Mouse (Mus musculus): ENCODE data around the gene Tmed2.
"Not testable (repeated sequence)": the region's sequence is repeated elsewhere in the genome, so short reads cannot be mapped to it uniquely, and the experiment has no call there.

The Tmed2 gene

DNA sequence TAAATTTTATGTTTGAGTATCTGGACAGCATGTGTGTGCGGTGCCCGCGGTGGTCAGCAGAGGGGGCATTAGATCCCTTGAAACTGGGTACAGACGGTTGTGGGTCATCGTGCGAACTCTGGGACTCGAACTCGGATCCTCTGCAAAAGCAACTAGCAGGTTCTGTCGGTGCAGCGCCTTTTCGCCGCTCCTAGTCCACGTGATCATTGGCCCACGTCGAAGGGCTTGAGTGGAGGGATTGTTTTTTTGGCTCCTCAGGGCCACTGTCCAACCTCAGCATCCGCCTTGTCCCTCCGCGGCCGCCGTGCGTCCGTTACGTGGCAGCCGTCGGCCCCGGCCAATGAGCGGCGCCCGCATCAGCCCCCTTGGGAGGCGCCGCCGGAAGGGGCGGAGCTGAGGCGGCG, at the start of gene Tmed2:
Gene Tmed2 (plus strand): TSS at position 313 of the 404 bp plus-strand sequence.
- peak; percentile 93 for DNase-seq (ENCODE audit: low read depth)

DNA sequence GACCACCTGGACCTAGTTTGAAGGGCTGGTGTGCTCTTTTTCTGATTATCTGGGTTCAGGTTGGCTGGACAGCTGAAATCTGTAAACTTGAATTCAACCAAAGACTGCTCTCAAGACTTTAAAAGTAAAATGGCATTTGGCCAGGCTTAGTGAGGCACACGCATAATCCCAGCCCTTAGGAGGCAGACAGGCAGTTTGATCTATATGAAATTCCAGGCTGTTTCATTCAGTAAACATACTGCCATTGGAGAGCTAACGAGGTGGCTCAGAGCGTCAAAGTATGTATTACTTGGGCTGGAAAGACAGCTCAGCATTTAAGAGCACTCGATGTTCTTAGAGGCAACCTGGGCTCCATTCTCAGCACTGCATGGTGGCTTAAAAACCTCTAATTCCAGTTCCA, 48.8 kb upstream of the Tmed2 start:
- no peak for DNase-seq (ENCODE audit: low read depth)

GRCm38 (mm10) chr5:124492618-124493017, 47.9 kb upstream of the Tmed2 start:
- no peak for DNase-seq (ENCODE audit: low read depth)

GRCm38 (mm10) chr5:124493455-124493854, 47.0 kb upstream of the Tmed2 start:
- no peak for DNase-seq (ENCODE audit: low read depth)

GRCm38 (mm10) chr5:124495547-124495946, 44.9 kb upstream of the Tmed2 start:
- DNase-seq (ENCODE audit: low read depth) = no peak

DNA sequence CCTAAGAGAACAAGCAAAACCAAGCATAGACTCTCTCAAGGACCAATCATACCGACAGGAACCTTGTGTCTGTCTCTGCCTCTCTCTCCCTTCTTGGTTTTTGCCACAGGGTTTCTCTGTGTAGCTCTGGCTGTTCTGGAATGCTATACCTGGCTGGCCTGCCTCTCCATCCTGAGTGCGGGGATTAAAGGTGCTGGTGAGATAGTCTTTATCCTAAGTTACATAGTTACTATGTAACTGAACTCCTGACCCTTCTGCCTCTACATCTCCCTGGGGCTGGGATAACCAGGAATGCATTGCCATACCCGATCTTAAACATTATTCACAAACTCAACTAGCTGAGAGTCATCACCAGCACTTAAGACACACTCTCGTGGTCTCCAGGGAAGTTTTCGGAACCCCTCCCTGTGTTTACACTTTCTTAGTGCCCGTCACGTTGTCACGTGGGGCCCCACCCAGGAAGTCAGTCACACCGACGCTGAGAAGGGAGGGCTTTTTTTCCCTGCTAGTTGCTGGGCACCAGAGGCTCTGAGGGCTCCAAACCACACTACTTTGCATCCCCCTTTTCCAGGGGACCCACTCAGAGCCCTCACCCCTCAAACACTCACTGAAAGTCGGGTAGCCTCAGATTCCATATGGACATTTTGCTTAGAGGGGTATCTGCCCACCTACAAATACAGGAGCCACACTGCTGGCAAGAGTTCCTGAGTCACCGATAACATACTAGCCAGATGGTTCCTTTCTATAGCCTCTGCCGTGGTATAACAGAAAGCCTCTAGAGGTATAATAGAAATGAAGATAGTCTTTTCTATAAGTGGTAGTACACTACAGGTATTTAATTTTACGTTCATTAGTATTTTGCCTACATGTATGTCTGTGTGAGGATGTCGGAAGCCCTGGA, 43.6 kb upstream of the Tmed2 start:
- DNase-seq (ENCODE audit: low read depth) = no peak

GRCm38 (mm10) chr5:124498221-124498876, 42.1 kb upstream of the Tmed2 start:
- DNase-seq (ENCODE audit: low read depth) = no peak

DNA sequence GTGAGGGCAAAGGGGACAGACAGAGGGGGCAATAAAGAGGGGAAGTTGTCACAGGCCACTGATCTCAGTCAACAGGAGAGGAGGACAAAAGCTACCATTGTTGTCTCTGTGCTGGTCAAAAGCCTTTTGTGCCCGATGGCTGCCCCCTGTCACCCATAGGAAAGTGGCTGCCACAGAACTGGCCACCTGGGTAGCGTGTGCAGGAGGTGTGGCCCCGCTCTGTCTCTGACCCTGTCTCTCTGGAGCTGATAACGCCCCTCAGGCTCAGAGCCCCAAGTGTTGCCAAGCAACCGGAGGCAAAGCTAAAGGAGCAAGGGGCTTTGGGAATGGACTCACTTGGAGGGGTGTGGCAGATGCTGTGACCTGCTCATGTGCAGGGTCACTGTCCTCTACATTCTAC, 41.5 kb upstream of the Tmed2 start:
- DNase-seq (ENCODE audit: low read depth) = no peak

DNA sequence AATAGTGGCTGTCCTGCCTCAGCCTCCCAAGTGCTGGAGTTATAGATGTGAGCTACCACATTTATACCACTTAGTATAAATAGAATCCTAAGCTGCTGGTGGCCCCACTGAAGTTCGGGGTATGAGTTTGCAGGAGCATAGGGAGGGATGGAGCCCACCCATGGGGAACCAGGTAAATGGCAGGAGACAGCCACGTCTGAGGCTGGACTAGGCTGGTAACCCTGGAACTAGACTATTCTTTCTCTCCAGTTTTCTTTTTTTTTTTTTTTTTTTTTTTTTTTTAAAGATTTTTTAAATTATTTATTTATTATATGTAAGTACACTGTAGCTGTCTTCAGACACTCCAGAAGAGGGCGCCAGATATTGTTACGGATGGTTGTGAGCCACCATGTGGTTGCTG, 40.5 kb upstream of the Tmed2 start:
- not testable (repeated sequence) for DNase-seq (ENCODE audit: low read depth)

DNA sequence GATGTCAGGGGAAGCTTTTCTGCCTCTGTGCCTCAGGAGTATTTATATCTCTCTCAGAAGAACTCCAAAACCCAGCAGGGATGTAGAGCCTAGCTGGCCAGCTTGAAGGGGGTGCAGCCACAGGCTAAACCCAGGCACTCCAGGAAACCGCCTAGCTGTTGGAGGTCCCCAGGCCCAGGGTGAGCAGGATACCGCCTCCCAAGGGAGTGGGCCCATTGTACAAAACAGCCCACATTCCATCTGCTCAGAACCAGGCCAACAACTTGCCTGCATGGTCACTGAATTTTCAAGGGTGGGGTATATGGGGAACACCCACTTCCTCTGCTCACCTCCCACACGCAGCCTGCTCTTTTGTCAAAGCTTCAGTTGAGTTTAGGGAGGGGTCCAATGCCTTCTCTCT, 39.9 kb upstream of the Tmed2 start:
- DNase-seq (ENCODE audit: low read depth) = no peak

GRCm38 (mm10) chr5:124501541-124501940, 39.0 kb upstream of the Tmed2 start:
- DNase-seq (ENCODE audit: low read depth) = no peak

DNA sequence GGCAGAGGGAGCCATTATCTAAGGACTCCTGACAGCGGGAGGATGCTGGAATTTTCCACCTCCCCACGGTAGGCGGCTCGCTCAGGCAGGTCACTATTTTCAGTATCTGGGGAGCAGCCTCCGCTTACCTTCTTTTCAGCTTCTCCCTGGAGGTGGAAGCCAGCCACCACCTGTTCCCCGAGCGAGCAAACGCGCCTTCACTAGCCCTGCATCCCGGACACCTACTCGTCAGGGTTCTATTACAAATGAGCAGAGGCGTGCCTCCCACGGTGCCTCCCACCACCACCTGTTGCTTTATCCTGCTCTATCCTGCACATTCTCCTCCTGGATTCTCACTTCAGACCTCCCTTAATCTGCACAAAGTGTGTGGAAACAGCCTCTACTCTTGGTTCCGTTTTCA, 36.8 kb upstream of the Tmed2 start:
- no peak for DNase-seq (ENCODE audit: low read depth)

DNA sequence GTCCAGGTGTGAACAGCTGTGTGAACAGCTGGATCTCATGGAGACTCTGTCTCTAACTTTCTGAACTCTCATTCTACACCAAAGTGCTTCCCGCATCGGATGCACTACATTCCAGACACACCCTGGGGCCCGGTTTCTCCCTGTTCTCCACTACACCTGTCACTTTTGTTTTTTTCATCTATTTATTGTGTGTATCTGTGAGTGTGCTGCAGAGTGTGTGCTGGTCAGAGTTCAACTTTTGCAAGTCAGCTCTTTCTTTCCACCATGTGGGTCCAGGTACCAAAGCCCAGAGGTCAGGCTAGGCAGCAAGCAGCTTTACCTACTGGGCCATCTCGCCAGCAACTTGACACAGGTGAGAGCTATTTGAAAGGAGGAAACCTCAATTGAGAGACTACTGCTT, 35.3 kb upstream of the Tmed2 start:
- no peak for DNase-seq (ENCODE audit: low read depth)

- no peak for DNase-seq (ENCODE audit: low read depth)
Observed at GRCm38 (mm10) chr5:124506731-124507359, 33.6 kb upstream of the Tmed2 start.

DNA sequence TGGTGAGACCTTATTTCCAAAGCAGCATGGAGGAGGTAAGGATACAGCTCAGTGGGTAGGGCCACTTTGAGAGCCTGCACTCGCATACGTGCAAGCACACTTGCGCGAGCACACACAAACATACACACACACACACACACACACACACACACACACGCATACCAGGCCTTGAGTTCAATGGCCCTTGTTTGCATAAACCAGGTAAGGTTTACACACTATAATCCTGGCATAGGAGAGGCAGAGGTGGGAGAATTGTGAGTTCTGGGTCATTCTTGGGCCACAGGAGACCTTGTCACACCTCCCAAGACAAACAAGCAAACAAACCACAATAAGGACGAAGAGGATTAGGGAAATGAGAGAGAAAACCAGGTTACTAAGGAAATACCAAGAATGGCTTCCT, 31.3 kb upstream of the Tmed2 start:
- no peak for DNase-seq (ENCODE audit: low read depth)

GRCm38 (mm10) chr5:124509742-124510237, 30.7 kb upstream of the Tmed2 start:
- DNase-seq (ENCODE audit: low read depth) = peak; percentile 78

- DNase-seq (ENCODE audit: low read depth) = no peak
Observed at GRCm38 (mm10) chr5:124510536-124511050, 29.9 kb upstream of the Tmed2 start.

- no peak for DNase-seq (ENCODE audit: low read depth)
Observed at GRCm38 (mm10) chr5:124515789-124516188, 24.7 kb upstream of the Tmed2 start.

DNA sequence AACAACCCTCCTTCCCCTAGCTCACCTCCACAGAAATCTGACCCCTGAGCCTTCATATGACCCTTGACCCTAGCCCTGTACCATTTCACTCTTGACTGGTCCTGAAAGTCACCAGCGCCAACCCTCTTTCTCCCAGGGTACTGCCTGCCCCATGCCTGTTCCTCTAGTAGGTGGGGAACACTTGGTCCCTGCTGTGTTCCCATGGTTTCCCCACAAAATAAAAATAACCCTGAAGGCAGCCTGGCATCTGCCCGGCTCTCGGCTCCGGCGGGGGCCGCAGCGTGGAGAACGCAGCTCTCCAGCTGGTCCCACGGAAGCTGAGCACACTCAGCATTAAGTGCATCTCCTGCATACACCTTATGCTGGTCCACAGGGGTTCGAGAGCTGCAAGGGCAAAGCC, 21.8 kb upstream of the Tmed2 start:
- no peak for DNase-seq (ENCODE audit: low read depth)

GRCm38 (mm10) chr5:124521588-124521987, 18.9 kb upstream of the Tmed2 start:
- DNase-seq (ENCODE audit: low read depth) = no peak

DNA sequence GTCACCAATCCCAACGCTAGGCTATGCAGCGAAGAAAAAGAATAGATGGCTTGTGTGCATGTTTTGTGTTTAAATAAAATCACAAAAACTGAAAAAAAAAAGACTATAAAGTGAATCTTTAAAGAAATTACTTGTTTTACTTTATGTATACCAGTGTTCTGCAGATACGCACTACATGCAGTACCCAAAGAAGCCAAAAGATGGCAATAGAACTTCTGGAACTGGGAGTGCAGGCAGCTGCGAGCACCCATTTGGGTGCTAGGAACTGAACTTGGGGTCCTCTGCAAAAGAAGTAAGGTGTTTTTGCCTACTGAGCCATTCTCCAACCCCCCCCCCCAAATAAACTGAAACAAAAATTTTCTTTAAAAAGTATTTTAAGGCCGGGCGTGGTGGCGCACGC, 17.5 kb upstream of the Tmed2 start:
- DNase-seq (ENCODE audit: low read depth) = no peak

- no peak for DNase-seq (ENCODE audit: low read depth)
Observed at GRCm38 (mm10) chr5:124524943-124525342, 15.6 kb upstream of the Tmed2 start.

DNA sequence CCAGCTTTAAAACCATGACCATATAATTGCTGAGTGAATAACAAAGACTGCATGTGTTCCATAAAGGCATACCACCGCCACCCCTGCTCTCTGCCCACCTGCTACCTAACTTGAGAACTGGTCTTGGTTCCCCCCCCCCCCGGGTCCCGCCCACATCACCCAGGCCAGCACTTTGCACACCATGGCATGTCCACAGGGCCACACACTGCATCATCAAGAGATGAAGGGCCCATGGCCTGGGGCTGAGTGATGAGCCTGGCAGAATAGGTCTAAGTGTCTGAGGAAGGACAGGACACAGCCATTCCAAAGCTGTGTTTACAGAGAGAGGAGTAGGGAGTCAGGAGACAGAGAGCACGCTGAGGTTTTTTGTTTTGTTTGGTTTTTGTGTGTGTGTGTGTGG, 12.1 kb upstream of the Tmed2 start:
- DNase-seq (ENCODE audit: low read depth) = no peak

All from fibroblast of lung, adult 2 months (primary cell).